Mouse (Mus musculus) CH12F3 (cell line): ENCODE data around the gene Il25.
"Not testable (repeated sequence)": the region's sequence is repeated elsewhere in the genome, so short reads cannot be mapped to it uniquely, and the experiment has no call there.

Source experiments
- in situ Hi-C: fragments of 300-500 bp; cut with MboI; formaldehyde crosslinking; loops from 2 replicates; pipeline ENCODE4 v1.14.3; 2020; ENCODE audit warnings: low sequenced_read_pairs

The Il25 gene

GRCm38 (mm10) chr14:54926401-54927158, 5.9 kb upstream of the Il25 start:
- in situ Hi-C loops, result no loop called here

- in situ Hi-C loops, result no loop called here
These were observed 5.2 kb upstream of the Il25 start for GRCm38 (mm10) chr14:54927296-54927695.

GRCm38 (mm10) chr14:54929801-54930200, 2.7 kb upstream of the Il25 start:
- in situ Hi-C loops, result no loop called here

- in situ Hi-C loops, result no loop called here
These were observed 2.1 kb upstream of the Il25 start for GRCm38 (mm10) chr14:54930431-54930830.

GRCm38 (mm10) chr14:54935904-54936830, 3.7 kb downstream of the Il25 start, which contains the start of gene Cmtm5:
Gene Cmtm5, plus strand, starts transcription at chr14:54936261.
- in situ Hi-C loops, result no loop called here

GRCm38 (mm10) chr14:54936831-54937160, 4.3 kb downstream of the Il25 start:
- in situ Hi-C loops, result no loop called here

- in situ Hi-C loops, result no loop called here
These were observed 5.1 kb downstream of the Il25 start for GRCm38 (mm10) chr14:54937361-54938182.

GRCm38 (mm10) chr14:54938431-54939219, 6.1 kb downstream of the Il25 start:
- in situ Hi-C loops, result no loop called here

GRCm38 (mm10) chr14:54939434-54940175, 7.1 kb downstream of the Il25 start:
- in situ Hi-C loops, result loop anchor here (5.0 kb wide), 1 partner anchor 37 kb away; no protein-coding TSS in a partner anchor

GRCm38 (mm10) chr14:54940176-54940530, 7.7 kb downstream of the Il25 start:
- in situ Hi-C loops, result loop anchor here (5.0 kb wide), 1 partner anchor 38 kb away; no protein-coding TSS in a partner anchor

GRCm38 (mm10) chr14:54941024-54941978, 8.8 kb downstream of the Il25 start:
- in situ Hi-C loops, result loop anchor here (5.0 kb wide), 1 partner anchor 39 kb away; no protein-coding TSS in a partner anchor

- in situ Hi-C loops, result loop anchor here (5.0 kb wide), 1 partner anchor 40 kb away; no protein-coding TSS in a partner anchor
These were observed 10.0 kb downstream of the Il25 start for GRCm38 (mm10) chr14:54942479-54942878.

- in situ Hi-C loops, result loop anchor here (5.0 kb wide), 1 partner anchor 42 kb away; no protein-coding TSS in a partner anchor
These were observed 11.5 kb downstream of the Il25 start for GRCm38 (mm10) chr14:54943971-54944370.

- in situ Hi-C loops, result loop anchor here (5.0 kb wide), 1 partner anchor 43 kb away; no protein-coding TSS in a partner anchor
These were observed 12.4 kb downstream of the Il25 start for GRCm38 (mm10) chr14:54944939-54945338.

- in situ Hi-C loops, result no loop called here
These were observed 13.6 kb downstream of the Il25 start for GRCm38 (mm10) chr14:54945975-54946704.

- in situ Hi-C loops, result not testable (repeated sequence)
These were observed 14.5 kb downstream of the Il25 start for GRCm38 (mm10) chr14:54947008-54947407.

GRCm38 (mm10) chr14:54948781-54949180, 16.3 kb downstream of the Il25 start:
- in situ Hi-C loops, result no loop called here
